Mouse (Mus musculus): ENCODE results near the gene Ttbk2. TPM values are rescaled to one million over a fixed set of nuclear protein-coding genes. Genes with fewer than 3 reads are reported as not detected.

The Ttbk2 gene
- polyA plus RNA-seq, 1 experiment from 2014 or later, result 4.9 TPM

GRCm38 (mm10) chr2:120849449-120850423 lies 668 bp downstream of the Ttbk2 start, which contains the start of gene Cdan1:
Gene Cdan1 (minus strand): TSS chr2:120850128.
- Histone ChIP-seq H3K36me3 (no peaks in the 10 kb centered on the region), H3K27me3 (no peaks in the 10 kb centered on the region), H3K9me3 (no peaks in the 10 kb centered on the region), H3K4me2 (replicated peaks) (peak within 1 kb of the TSS; percentile 86), H3K9ac (peak within 1 kb of the TSS; percentile 89), H3K4me1 (peaks cover 12% of the 10 kb centered on the region), H3K27ac (peak within 1 kb of the TSS; percentile 39; the same call in 1 of the 2 replicates), H3K4me3 (peak within 1 kb of the TSS; percentile 94)
- under 1% methylated on average over 58 of the region's 71 CpGs for WGBS
- ATAC-seq (ENCODE audit: low FRiP score, low read depth), result peak; percentile 64

- H3K4me2 ChIP-seq (replicated peaks), result no peak overlapping the region
- no peak overlapping the region for H3K9ac ChIP-seq
- no peak for ATAC-seq (ENCODE audit: low FRiP score, low read depth)
- no peak overlapping the region for H3K27ac ChIP-seq
- 95% methylated on average over 1 of the region's 1 CpGs for WGBS
- no peaks in the 10 kb centered on the region for H3K9me3 ChIP-seq
- H3K27me3 ChIP-seq, result no peaks in the 10 kb centered on the region
- peaks cover 8% of the 10 kb centered on the region for H3K4me1 ChIP-seq
- H3K36me3 ChIP-seq, result no peaks in the 10 kb centered on the region
- H3K4me3 ChIP-seq, result no peak overlapping the region
Observed at GRCm38 (mm10) chr2:120845280-120845679, 5.1 kb downstream of the Ttbk2 start.

GRCm38 (mm10) chr2:120843990-120844389 lies 6.4 kb downstream of the Ttbk2 start:
- H3K9me3 ChIP-seq, result no peaks in the 10 kb centered on the region
- no peak overlapping the region for H3K27ac ChIP-seq
- no peak overlapping the region for H3K9ac ChIP-seq
- no peak overlapping the region for H3K4me3 ChIP-seq
- no peaks in the 10 kb centered on the region for H3K27me3 ChIP-seq
- H3K4me2 ChIP-seq (replicated peaks), result no peak overlapping the region
- ATAC-seq (ENCODE audit: low FRiP score, low read depth), result no peak
- no peaks in the 10 kb centered on the region for H3K36me3 ChIP-seq
- WGBS, result 83% methylated on average over 4 of the region's 4 CpGs
- peaks cover under 1% of the 10 kb centered on the region for H3K4me1 ChIP-seq

GRCm38 (mm10) chr2:120841211-120841610 lies 9.2 kb downstream of the Ttbk2 start:
- Histone ChIP-seq H3K9ac (no peak overlapping the region), H3K36me3 (0 out of 2 replicates have a peak, but pooled peaks cover 3% of the 10 kb centered on the region), H3K4me1 (no peaks in the 10 kb centered on the region), H3K4me2 (replicated peaks) (no peak overlapping the region), H3K27ac (no peak overlapping the region), H3K27me3 (no peaks in the 10 kb centered on the region), H3K4me3 (no peak overlapping the region), H3K9me3 (no peaks in the 10 kb centered on the region; the same call in 1 of the 2 replicates)
- no peak for ATAC-seq (ENCODE audit: low FRiP score, low read depth)
- WGBS, result 81% methylated on average over 1 of the region's 1 CpGs

GRCm38 (mm10) chr2:120835167-120835566 lies 15.2 kb downstream of the Ttbk2 start:
- ATAC-seq (ENCODE audit: low FRiP score, low read depth), result no peak
- no peak overlapping the region for H3K27ac ChIP-seq
- no peak overlapping the region for H3K9ac ChIP-seq
- no peaks in the 10 kb centered on the region for H3K27me3 ChIP-seq
- no peak overlapping the region for H3K4me3 ChIP-seq
- no peak overlapping the region for H3K4me2 ChIP-seq (replicated peaks)
- 91% methylated on average over 4 of the region's 4 CpGs for WGBS
- H3K9me3 ChIP-seq, result no peaks in the 10 kb centered on the region; the same call in 1 of the 2 replicates
- peaks cover 18% of the 10 kb centered on the region; the same call in 1 of the 2 replicates for H3K36me3 ChIP-seq
- no peaks in the 10 kb centered on the region for H3K4me1 ChIP-seq

- H3K4me3 ChIP-seq, result no peak overlapping the region
- no peaks in the 10 kb centered on the region for H3K27me3 ChIP-seq
- H3K9me3 ChIP-seq, result no peaks in the 10 kb centered on the region
- no peaks in the 10 kb centered on the region; the same call in 1 of the 2 replicates for H3K36me3 ChIP-seq
- no peak overlapping the region for H3K27ac ChIP-seq
- no peak overlapping the region for H3K4me2 ChIP-seq (replicated peaks)
- ATAC-seq (ENCODE audit: low FRiP score, low read depth), result no peak
- 60% methylated on average over 1 of the region's 1 CpGs for WGBS
- H3K4me1 ChIP-seq, result no peaks in the 10 kb centered on the region
- H3K9ac ChIP-seq, result no peak overlapping the region
Observed at GRCm38 (mm10) chr2:120826936-120827638, 23.3 kb downstream of the Ttbk2 start.

GRCm38 (mm10) chr2:120770265-120770935 lies 80.0 kb downstream of the Ttbk2 start:
- Histone ChIP-seq H3K9ac (no peak overlapping the region), H3K4me3 (no peak overlapping the region), H3K27me3 (no peaks in the 10 kb centered on the region), H3K4me2 (replicated peaks) (no peak overlapping the region), H3K4me1 (no peaks in the 10 kb centered on the region), H3K36me3 (peaks cover 45% of the 10 kb centered on the region), H3K27ac (no peak overlapping the region), H3K9me3 (no peaks in the 10 kb centered on the region)
- WGBS, result 81% methylated on average over 2 of the region's 2 CpGs
- ATAC-seq (ENCODE audit: low FRiP score, low read depth), result no peak

GRCm38 (mm10) chr2:120761922-120762321 lies 88.5 kb downstream of the Ttbk2 start:
- ATAC-seq (ENCODE audit: low FRiP score, low read depth), result no peak
- H3K9ac ChIP-seq, result no peak overlapping the region

GRCm38 (mm10) chr2:120748041-120748440 lies 102.4 kb downstream of the Ttbk2 start:
- ATAC-seq (ENCODE audit: low FRiP score, low read depth), result no peak
- 87% methylated on average over 2 of the region's 2 CpGs for WGBS
- no peak overlapping the region for H3K9ac ChIP-seq
- H3K27me3 ChIP-seq, result no peaks in the 10 kb centered on the region
- H3K4me2 ChIP-seq (replicated peaks), result no peak overlapping the region
- H3K9me3 ChIP-seq, result no peaks in the 10 kb centered on the region
- peaks cover 65% of the 10 kb centered on the region for H3K36me3 ChIP-seq
- no peaks in the 10 kb centered on the region for H3K4me1 ChIP-seq
- no peak overlapping the region for H3K27ac ChIP-seq
- H3K4me3 ChIP-seq, result no peak overlapping the region

More at GRCm38 (mm10) chr2:120761922-120762321, 88.5 kb downstream of the Ttbk2 start:
- Histone ChIP-seq H3K36me3 (peaks cover 27% of the 10 kb centered on the region), H3K27me3 (no peaks in the 10 kb centered on the region), H3K27ac (no peak overlapping the region), H3K4me3 (no peak overlapping the region), H3K9me3 (no peaks in the 10 kb centered on the region), H3K4me2 (replicated peaks) (no peak overlapping the region), H3K4me1 (no peaks in the 10 kb centered on the region)

GRCm38 (mm10) chr2:120745496-120745895 lies 104.9 kb downstream of the Ttbk2 start:
- no peaks in the 10 kb centered on the region for H3K9me3 ChIP-seq
- no peak overlapping the region for H3K4me2 ChIP-seq (replicated peaks)
- H3K27ac ChIP-seq, result no peak overlapping the region
- ATAC-seq (ENCODE audit: low FRiP score, low read depth), result no peak
- no peak overlapping the region for H3K4me3 ChIP-seq
- WGBS, result 96% methylated on average over 1 of the region's 1 CpGs
- H3K4me1 ChIP-seq, result no peaks in the 10 kb centered on the region
- peaks cover 62% of the 10 kb centered on the region for H3K36me3 ChIP-seq
- H3K27me3 ChIP-seq, result no peaks in the 10 kb centered on the region
- no peak overlapping the region for H3K9ac ChIP-seq

- peak overlapping the region; percentile 95 for H3K4me2 ChIP-seq (replicated peaks)
- H3K27me3 ChIP-seq, result no peaks in the 10 kb centered on the region
- 51% methylated on average over 7 of the region's 7 CpGs for WGBS
- H3K36me3 ChIP-seq, result peaks cover 17% of the 10 kb centered on the region
- no peak for ATAC-seq (ENCODE audit: low FRiP score, low read depth)
- H3K9me3 ChIP-seq, result no peaks in the 10 kb centered on the region
- peaks cover 25% of the 10 kb centered on the region for H3K4me1 ChIP-seq
- peak overlapping the region; percentile 97 for H3K4me3 ChIP-seq
- H3K27ac ChIP-seq, result peak overlapping the region; percentile 92; the same call in 1 of the 2 replicates
- peak overlapping the region; percentile 94; the same call in 1 of the 2 replicates for H3K9ac ChIP-seq
Observed at GRCm38 (mm10) chr2:120731877-120732530, 118.4 kb downstream of the Ttbk2 start.

Data from limb, embryonic 13.5 days (tissue).